Mouse (Mus musculus): ENCODE results near the gene Rbp1.

Rbp1 gene

GRCm38 (mm10) chr9:98492212-98492611 is 69.5 kb downstream of the Rbp1 start:
- DNase-seq (ENCODE audit: low read depth, low spot score): no peak

- DNase-seq (ENCODE audit: low read depth, low spot score): no peak
Observed at GRCm38 (mm10) chr9:98492821-98493220, 70.1 kb downstream of the Rbp1 start.

Data from WW6 (cell line).